Mouse (Mus musculus): Measurements from ENCODE around the gene Myo18a.

DNA sequence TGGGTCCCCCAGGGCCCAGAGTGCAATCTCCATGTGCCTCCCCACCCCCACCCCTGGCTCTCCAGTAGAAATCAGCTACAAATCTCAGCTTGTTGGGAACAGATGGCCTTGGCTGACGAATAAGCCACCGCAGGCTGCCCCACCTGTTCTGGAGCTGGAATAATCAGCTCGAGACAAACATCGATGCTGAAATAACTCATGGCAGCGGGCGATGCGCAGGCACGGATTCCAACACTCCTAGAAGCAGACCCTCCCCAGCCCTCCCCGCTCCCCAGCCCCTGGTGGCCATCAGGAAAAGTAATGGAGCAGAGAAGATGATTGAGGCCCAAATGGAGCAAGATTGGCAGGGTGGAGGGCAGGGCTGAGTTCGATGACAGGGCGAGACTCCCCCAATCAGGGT is 109.2 kb downstream of the Myo18a start:
- TF ChIP-seq FLI1 (IDR thresholded peaks at IDR 0.05; ENCODE audit: low read length): no peak
- no peak for TF ChIP-seq GATA1 (IDR thresholded peaks at IDR 0.05; ENCODE audit: borderline replicate concordance, low read length)
